Mouse (Mus musculus) heart, embryonic 12.5 days (tissue): ENCODE results near the gene Eif3i. TPM values are rescaled to one million over a fixed set of nuclear protein-coding genes. Genes with fewer than 3 reads are reported as not detected.

Experiments
- ATAC-seq: fragments of 200-750 bp; cut with Nextera tagmentation; 2 replicates; pipeline ENCODE4 v1.8.0; 2017; ENCODE audit warnings: moderate TSS enrichment, moderate library complexity; ENCODE audit not compliant: insufficient number of reproducible peaks, low FRiP score
- H3K27ac ChIP-seq: fragments of 300-500 bp; sonication (generic); 2 replicates; pipeline ENCODE4 v1.5.1; 2016; ENCODE audit warnings: mild to moderate bottlenecking, moderate library complexity; ENCODE audit not compliant: poor library complexity, severe bottlenecking
- H3K27me3 ChIP-seq: fragments of 300-500 bp; sonication (generic); replicated peaks from 2 replicates; pipeline ENCODE4 v1.6.1; 2016; ENCODE audit warnings: mild to moderate bottlenecking, moderate library complexity
- H3K36me3 ChIP-seq: fragments of 300-500 bp; sonication (generic); 2 replicates; pipeline ENCODE4 v1.6.1; 2016; ENCODE audit warnings: mild to moderate bottlenecking, moderate library complexity
- H3K4me1 ChIP-seq: fragments of 300-500 bp; sonication (generic); replicated peaks from 2 replicates; pipeline ENCODE4 v1.6.1; 2016; ENCODE audit warnings: mild to moderate bottlenecking
- H3K4me2 ChIP-seq: fragments of 300-500 bp; sonication (generic); 2 replicates; pipeline ENCODE4 v1.6.1; 2016; ENCODE audit warnings: mild to moderate bottlenecking, moderate library complexity
- H3K4me3 ChIP-seq: fragments of 300-500 bp; sonication (generic); 2 replicates; pipeline ENCODE4 v1.5.1; 2016; ENCODE audit warnings: mild to moderate bottlenecking
- H3K9ac ChIP-seq: fragments of 300-500 bp; sonication (generic); 2 replicates; pipeline ENCODE4 v1.6.1; 2016; ENCODE audit warnings: mild to moderate bottlenecking, moderate library complexity
- H3K9me3 ChIP-seq: fragments of 300-500 bp; sonication (generic); replicated peaks from 2 replicates; pipeline ENCODE4 v1.6.1; 2016; ENCODE audit warnings: mild to moderate bottlenecking, moderate library complexity
- WGBS: fragments of 180-500 bp; shearing (Covaris S2); methylation state at CpG from one replicate; pipeline ENCODE4 v1.1.7; 2016; 5-methylcytosine and 5-hydroxymethylcytosine counted together
- polyA plus RNA-seq: library from polyadenylated mRNA; unstranded; fragments of >200 nt; fragmentation: Nextera tagmentation; extraction: Ambion mirVana; gene quantifications from 2 replicates; pipeline ENCODE4 v1.2.1, GENCODE M21; 2016

The Eif3i gene
- polyA plus RNA-seq, 1 experiment from 2014 or later, result 156 TPM

GRCm38 (mm10) chr4:129626035-129626434 lies 25.6 kb upstream of the Eif3i start:
- Histone ChIP-seq H3K9me3 (no peaks in the 10 kb centered on the region), H3K27ac (no peak overlapping the region), H3K9ac (no peak overlapping the region), H3K4me3 (no peak overlapping the region), H3K4me1 (peaks cover 31% of the 10 kb centered on the region), H3K36me3 (peaks cover 52% of the 10 kb centered on the region), H3K27me3 (no peaks in the 10 kb centered on the region), H3K4me2 (no peak overlapping the region)
- no peak for ATAC-seq
- WGBS, result 76% methylated on average over 6 of the region's 6 CpGs

GRCm38 (mm10) chr4:129625496-129625895 lies 25.0 kb upstream of the Eif3i start:
- Histone ChIP-seq H3K27me3 (no peaks in the 10 kb centered on the region), H3K9ac (no peak overlapping the region), H3K9me3 (no peaks in the 10 kb centered on the region), H3K36me3 (peaks cover 51% of the 10 kb centered on the region), H3K4me3 (no peak overlapping the region), H3K4me2 (peak overlapping the region; percentile 87), H3K27ac (no peak overlapping the region), H3K4me1 (peaks cover 31% of the 10 kb centered on the region)
- no peak for ATAC-seq
- WGBS, result 38% methylated on average over 4 of the region's 4 CpGs

DNA sequence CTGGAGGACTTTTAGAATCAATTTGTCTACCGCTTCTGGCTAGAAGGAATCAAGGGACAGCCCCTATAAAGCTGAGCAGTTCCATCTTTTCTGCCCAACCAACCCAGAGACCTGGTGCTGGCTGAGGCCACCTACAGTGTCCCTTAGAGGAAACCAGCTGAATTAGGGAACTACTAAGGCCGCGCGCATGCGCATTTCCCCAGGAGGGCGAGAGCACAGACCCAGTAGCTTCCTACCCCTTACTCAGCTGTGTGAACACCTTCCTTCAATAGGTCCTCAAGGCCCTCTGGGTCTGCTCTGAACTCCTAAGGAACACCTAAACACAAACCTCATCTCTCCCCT lies 24.6 kb upstream of the Eif3i start:
- Histone ChIP-seq H3K36me3 (peaks cover 46% of the 10 kb centered on the region), H3K4me3 (peak overlapping the region; percentile 79), H3K9me3 (no peaks in the 10 kb centered on the region), H3K9ac (peak overlapping the region; percentile 48), H3K4me1 (peaks cover 31% of the 10 kb centered on the region), H3K27ac (peak overlapping the region; percentile 78), H3K27me3 (no peaks in the 10 kb centered on the region), H3K4me2 (peak overlapping the region; percentile 87)
- ATAC-seq, result peak; percentile 20; the same call in 1 of the 2 replicates
- WGBS, result 2% methylated on average over 6 of the region's 6 CpGs

DNA sequence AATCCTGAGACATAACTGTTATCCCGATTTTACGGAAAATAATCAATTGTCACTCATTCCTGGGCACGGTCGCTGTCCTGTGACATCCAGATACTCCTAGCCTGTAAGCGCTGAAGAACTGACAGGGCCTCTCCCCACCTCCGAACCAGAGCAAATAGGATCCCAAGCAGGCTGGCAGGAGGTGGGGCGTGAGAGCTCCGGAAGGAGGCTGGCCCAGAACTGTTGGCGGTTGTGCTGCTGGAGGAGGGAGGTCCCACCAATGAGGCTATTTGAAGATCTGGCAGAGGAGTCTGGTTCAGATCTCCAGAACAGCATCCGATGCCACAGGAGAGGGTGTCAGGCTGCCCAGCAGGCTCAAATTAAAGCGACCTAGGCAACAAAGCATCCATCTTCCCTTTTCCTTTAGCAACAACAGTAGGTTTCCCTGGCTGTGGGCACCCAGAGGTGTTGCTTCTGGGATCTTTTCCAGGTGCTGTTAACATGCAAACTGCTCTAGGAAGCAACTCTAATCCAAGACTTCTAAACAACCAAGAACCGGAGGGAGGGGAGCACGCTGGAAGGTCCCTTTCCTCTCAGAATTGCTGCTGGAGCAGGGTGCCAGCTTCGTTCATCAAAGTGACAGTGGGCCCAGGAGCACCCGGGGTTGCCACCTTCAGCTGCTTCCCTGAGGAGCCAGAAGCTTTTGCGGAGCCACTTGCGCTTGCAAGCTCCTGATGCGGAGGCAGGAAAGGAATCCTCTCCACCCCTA lies 24.0 kb upstream of the Eif3i start:
- H3K4me1 ChIP-seq, result peaks cover 31% of the 10 kb centered on the region
- H3K27ac ChIP-seq, result peak overlapping the region; percentile 89
- no peaks in the 10 kb centered on the region for H3K9me3 ChIP-seq
- H3K4me2 ChIP-seq, result peak overlapping the region; percentile 87
- peak overlapping the region; percentile 79 for H3K4me3 ChIP-seq
- peak; percentile 88 for ATAC-seq
- peaks cover 42% of the 10 kb centered on the region for H3K36me3 ChIP-seq
- peak overlapping the region; percentile 86 for H3K9ac ChIP-seq
- WGBS, result 1% methylated on average over 18 of the region's 18 CpGs
- H3K27me3 ChIP-seq, result no peaks in the 10 kb centered on the region

- H3K4me1 ChIP-seq, result peaks cover 31% of the 10 kb centered on the region
- 0 out of 2 replicates have a peak, but pooled peaks have one; percentile 30 for ATAC-seq
- peak within 1 kb of the TSS; percentile 89 for H3K27ac ChIP-seq
- no peaks in the 10 kb centered on the region for H3K27me3 ChIP-seq
- WGBS, result under 1% methylated on average over 10 of the region's 10 CpGs
- H3K4me3 ChIP-seq, result peak within 1 kb of the TSS; percentile 79
- no peaks in the 10 kb centered on the region for H3K9me3 ChIP-seq
- H3K36me3 ChIP-seq, result peaks cover 34% of the 10 kb centered on the region
- peak within 1 kb of the TSS; percentile 87 for H3K4me2 ChIP-seq
- peak within 1 kb of the TSS; percentile 86 for H3K9ac ChIP-seq
Observed at GRCm38 (mm10) chr4:129623681-129624091, 23.2 kb upstream of the Eif3i start, which contains the start of gene Ccdc28b. Ccdc28b (minus strand) TSS chr4:129623947.

GRCm38 (mm10) chr4:129622803-129623535 lies 22.5 kb upstream of the Eif3i start:
- no peak for ATAC-seq
- Histone ChIP-seq H3K4me3 (peak overlapping the region; percentile 79), H3K9me3 (no peaks in the 10 kb centered on the region), H3K36me3 (peaks cover 27% of the 10 kb centered on the region), H3K4me2 (peak overlapping the region; percentile 87), H3K9ac (peak overlapping the region; percentile 86), H3K27ac (peak overlapping the region; percentile 89; the same call in 1 of the 2 replicates), H3K27me3 (no peaks in the 10 kb centered on the region), H3K4me1 (peaks cover 36% of the 10 kb centered on the region)
- WGBS, result 16% methylated on average over 8 of the region's 8 CpGs

DNA sequence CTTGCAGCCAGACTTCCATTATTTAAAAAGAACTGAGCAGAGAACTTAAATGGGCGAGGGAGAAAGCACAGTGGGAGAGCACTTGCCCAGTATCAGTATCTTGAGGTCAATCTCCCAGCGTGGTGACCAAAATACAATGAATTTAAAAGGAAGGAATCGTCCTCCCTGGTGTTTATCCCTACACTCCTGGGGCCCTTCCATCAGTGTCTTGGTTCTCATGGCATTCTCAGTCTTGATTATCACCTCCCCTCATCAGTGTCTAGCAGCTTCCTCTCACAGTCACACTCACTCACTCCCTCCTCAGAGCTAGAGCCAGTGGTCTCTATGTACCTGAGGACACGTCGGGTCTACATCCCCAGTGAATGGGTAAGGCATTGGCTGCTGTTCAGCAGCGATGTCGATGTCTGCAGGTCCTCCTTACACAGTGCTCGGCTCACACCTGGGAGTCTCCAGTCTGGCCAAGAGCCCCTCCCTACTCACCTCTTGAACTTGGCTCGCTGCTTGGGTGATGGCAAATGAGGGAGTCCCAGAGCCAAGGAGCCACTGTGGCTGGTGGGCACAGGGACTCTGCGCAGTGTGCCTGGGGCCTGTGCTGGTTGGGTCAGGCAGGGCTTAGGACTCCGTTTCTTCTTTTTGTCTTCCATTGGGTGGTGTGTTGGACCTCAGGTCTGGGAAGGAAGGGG lies 21.8 kb upstream of the Eif3i start:
- Histone ChIP-seq H3K27me3 (no peaks in the 10 kb centered on the region), H3K4me2 (peak overlapping the region; percentile 87), H3K4me1 (peaks cover 41% of the 10 kb centered on the region), H3K27ac (peak overlapping the region; percentile 67; the same call in 1 of the 2 replicates), H3K9me3 (no peaks in the 10 kb centered on the region), H3K9ac (peak overlapping the region; percentile 86), H3K4me3 (peak overlapping the region; percentile 79; the same call in 1 of the 2 replicates), H3K36me3 (peaks cover 21% of the 10 kb centered on the region)
- ATAC-seq, result no peak
- WGBS, result 69% methylated on average over 11 of the region's 11 CpGs

GRCm38 (mm10) chr4:129621283-129621841 lies 20.9 kb upstream of the Eif3i start:
- Histone ChIP-seq H3K4me3 (no peak overlapping the region), H3K36me3 (peaks cover 21% of the 10 kb centered on the region), H3K4me1 (peaks cover 41% of the 10 kb centered on the region), H3K27me3 (no peaks in the 10 kb centered on the region), H3K9ac (no peak overlapping the region), H3K9me3 (no peaks in the 10 kb centered on the region), H3K4me2 (peak overlapping the region; percentile 25; the same call in 1 of the 2 replicates), H3K27ac (peak overlapping the region; percentile 67)
- WGBS, result 63% methylated on average over 8 of the region's 8 CpGs
- ATAC-seq, result no peak

GRCm38 (mm10) chr4:129620419-129621282 lies 20.2 kb upstream of the Eif3i start:
- H3K4me1 ChIP-seq, result peaks cover 38% of the 10 kb centered on the region
- H3K9me3 ChIP-seq, result no peaks in the 10 kb centered on the region
- no peak overlapping the region for H3K4me3 ChIP-seq
- no peak for ATAC-seq
- H3K36me3 ChIP-seq, result peaks cover 24% of the 10 kb centered on the region
- 82% methylated on average over 11 of the region's 11 CpGs for WGBS
- H3K27me3 ChIP-seq, result no peaks in the 10 kb centered on the region
- H3K27ac ChIP-seq, result peak overlapping the region; percentile 67
- H3K4me2 ChIP-seq, result peak overlapping the region; percentile 25; the same call in 1 of the 2 replicates
- H3K9ac ChIP-seq, result no peak overlapping the region
